Mouse (Mus musculus): ENCODE results near the gene Ahnak.

Ahnak gene

GRCm38 (mm10) chr19:8989066-8989566 is at the start of gene Ahnak:
Gene Ahnak, plus strand, starts transcription at chr19:8989284.
- DNase-seq (ENCODE audit: low spot score) = peak; percentile 80

DNA sequence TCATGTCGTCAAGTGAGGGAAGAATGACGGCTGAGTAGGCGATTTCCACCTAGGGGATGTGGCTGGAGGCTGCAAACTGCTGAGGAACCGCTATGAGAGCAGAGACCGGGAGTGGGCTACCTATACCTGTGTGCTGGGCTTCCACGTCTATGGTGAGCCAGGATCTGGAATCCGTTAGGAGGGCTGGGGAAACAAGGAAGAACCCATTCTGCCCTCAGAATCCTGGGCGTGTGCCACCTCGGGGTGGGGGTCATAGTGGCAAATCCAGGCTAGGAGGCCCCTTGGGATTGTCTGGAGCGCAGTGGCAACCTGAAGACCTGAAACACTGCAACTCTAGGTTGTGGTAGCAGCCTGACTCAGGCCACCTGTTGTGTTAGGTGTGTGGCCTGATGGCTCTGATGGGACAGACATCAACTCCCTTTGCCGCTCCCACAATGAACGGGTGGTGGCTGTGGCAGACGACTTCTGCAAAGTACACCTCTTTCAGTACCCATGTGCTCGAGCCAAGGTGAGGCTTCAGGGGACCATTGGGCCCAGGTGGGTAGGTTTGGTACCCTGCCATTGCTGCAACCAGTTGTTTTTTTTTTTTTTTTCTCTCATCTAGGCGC is 48.5 kb upstream of the Ahnak start:
- no peak for DNase-seq (ENCODE audit: low spot score)

GRCm38 (mm10) chr19:8941136-8941514 is 48.0 kb upstream of the Ahnak start:
- DNase-seq (ENCODE audit: low spot score) = no peak

DNA sequence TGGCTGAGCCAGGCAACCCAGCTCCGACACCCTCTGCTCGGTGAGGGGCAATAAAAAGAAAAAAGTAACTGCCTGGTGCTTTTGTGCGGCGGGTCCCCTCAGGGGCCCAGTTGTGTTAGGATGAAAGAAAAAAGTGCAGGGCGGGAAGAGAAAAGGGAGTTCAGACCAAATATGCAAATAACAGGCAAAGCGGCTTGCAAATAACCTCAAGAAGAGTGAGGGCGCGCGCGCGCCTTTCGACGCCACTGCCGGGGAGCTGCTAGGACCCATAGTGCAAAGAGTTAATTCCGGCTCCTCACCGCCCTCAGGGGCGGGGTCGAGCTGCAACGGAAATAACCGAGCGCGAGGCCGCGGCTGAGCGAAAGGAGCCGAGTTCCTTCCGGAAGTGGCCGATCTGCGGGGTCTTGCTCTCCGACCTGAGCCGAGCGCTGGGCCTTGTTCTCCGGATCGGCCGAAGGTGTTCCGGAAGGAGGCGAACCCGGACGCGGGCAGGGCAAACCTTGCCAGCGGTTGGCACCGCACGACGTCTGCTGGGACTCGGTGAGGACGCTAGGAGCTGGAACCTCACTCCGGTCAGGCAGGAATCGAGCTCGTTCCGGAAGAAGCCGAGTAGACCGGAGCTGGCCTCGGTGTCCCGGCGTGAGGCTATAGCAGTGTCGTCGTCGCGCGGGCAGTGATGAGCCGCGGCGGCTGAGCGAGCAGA is 47.4 kb upstream of the Ahnak start, which contains the start of gene Mta2:
Mta2 (plus strand) TSS at position 361 of the 703 bp plus-strand sequence.
- peak; percentile 97 for DNase-seq (ENCODE audit: low spot score)

DNA sequence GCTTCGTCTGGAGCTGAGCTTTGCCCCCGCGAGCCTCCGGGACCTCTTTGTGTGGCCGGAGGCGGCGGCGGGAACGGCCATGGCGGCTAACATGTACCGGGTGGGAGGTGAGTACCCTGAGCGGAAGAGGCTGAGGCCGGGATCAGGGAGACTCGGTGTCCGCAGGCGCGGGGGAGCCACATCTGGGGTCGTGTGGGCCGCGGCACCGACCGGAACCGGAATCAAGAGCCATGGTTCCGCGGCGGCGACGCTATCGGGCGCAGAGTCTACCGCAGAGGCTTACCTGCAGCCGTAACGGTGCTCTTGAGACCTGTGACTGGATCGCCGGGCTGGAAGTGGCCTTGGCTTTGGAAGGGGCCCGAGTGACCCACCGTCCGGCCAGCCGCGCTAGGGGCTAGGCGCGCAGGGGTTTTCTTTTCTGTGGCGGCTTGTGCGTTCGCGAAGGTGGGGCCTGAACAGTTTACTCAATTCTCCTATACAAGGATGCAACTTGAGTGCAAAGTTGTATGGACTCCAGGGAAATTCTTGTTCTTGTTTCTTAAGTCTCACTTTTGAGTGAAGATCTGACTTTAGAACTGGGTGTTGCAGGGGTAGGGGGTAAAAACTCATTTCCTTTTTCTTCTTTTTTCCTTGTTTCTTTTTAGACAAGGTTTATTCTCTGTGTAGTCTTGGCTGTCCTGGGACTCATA is 46.7 kb upstream of the Ahnak start:
- DNase-seq (ENCODE audit: low spot score) = peak; percentile 47

DNA sequence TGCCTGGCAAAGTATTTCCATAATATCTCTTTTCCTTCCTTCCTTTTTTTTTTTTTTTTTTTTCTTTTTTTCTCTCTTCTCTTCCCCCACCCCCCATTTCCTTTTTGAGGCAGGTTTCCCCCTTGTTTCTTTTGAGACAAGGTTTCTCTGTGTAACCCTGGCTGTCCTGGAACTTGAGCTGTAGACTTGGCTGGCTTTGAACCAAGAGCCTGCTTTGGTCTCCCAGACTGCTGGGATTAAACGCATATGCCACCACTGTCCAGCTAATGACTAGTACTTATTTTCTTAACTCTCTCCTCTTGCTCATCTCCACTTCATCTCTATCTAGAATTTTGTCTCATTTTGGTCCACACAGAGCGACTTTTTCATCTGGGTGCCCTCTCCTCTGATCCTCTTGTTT is 46.0 kb upstream of the Ahnak start:
- DNase-seq (ENCODE audit: low spot score) = peak; percentile 52

DNA sequence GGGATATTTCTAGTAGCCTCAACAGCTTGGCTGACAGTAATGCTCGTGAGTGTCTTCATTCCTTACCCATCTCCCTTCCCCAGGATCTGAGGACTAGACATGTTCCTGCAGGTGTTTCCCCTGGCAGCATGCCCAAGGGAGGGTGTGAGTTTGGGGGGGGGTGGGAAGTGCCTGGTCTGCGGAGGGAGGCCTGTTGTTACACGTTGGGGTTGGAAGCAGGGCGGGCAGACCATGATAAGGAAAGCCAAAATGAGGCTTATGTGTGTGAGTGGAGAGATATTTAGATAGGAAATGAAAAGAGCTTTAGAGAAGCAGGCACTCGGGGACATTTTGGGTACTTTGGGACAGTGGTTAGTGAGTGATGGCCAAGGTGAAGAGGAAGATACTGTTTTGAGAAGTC is 45.0 kb upstream of the Ahnak start:
- DNase-seq (ENCODE audit: low spot score) = no peak

- DNase-seq (ENCODE audit: low spot score) = peak; percentile 86
Measured at GRCm38 (mm10) chr19:8944750-8945149, 44.3 kb upstream of the Ahnak start.

DNA sequence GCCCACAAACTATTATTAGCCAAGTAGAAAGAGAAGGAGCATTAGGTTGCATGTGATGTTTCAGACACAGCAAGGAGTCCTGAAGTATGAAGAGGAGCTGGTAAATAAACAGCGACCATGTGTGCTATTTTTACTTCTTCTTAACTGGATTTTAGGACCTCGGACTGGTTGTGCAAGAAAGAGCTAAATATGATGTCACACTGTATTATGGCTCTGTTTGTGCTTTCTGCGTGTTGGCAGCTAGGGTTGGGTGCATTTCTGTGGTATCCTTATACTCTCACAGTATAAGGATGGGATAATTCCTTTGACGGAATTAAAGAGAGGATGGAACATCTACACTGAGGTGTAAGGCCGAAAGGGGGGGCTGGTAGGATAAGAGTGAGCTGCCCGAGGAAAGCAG is 43.8 kb upstream of the Ahnak start:
- DNase-seq (ENCODE audit: low spot score) = no peak

GRCm38 (mm10) chr19:8946929-8947328 is 42.2 kb upstream of the Ahnak start:
- DNase-seq (ENCODE audit: low spot score) = no peak

- DNase-seq (ENCODE audit: low spot score) = no peak
Measured at GRCm38 (mm10) chr19:8950190-8950589, 38.9 kb upstream of the Ahnak start.

DNA sequence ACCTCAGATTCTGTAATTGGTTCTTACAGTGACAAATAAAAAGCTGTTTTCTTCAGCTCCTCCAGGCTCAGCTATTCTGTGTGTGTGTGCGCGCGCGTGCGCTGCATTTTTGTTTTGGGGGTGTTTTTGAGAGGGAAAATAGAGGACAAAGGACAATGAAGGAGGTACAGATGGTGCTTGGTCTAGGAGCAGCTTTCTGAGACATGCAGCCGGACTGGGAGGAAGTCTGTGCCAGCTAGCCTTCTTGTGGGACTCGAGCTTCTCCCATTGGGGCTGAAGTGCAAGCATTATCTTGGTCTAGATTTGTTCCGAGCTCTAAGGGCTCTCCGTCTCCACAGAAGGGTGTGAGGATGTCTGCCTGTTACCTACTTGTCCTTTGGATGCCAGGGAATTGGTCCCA is 36.8 kb upstream of the Ahnak start:
- DNase-seq (ENCODE audit: low spot score) = no peak

GRCm38 (mm10) chr19:8953135-8954039 is 35.7 kb upstream of the Ahnak start, which contains the start of gene Tut1:
Gene Tut1, plus strand, starts transcription at chr19:8953847.
- DNase-seq (ENCODE audit: low spot score) = peak; percentile 99

- peak; percentile 44 for DNase-seq (ENCODE audit: low spot score)
Measured at GRCm38 (mm10) chr19:8954171-8954570, 34.9 kb upstream of the Ahnak start.

DNA sequence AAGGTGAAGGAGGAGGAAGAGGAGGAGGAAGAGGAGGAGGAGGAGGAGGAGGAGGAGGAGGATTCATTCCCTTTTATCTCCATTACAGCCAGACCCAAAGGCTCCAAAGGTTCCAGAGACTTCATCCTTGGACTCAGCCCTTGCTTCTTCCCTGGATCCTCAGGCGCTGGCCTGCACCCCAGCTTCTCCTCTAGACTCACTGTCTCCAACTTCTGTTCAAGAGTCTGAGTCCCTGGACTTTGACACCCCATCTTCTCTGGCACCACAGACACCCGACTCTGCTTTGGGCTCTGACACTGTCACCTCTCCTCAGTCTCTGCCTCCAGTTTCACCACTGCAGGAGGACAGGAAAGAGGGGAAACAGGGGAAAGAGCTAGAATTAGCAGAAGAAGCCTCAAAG is 26.8 kb upstream of the Ahnak start:
- no peak for DNase-seq (ENCODE audit: low spot score)

DNA sequence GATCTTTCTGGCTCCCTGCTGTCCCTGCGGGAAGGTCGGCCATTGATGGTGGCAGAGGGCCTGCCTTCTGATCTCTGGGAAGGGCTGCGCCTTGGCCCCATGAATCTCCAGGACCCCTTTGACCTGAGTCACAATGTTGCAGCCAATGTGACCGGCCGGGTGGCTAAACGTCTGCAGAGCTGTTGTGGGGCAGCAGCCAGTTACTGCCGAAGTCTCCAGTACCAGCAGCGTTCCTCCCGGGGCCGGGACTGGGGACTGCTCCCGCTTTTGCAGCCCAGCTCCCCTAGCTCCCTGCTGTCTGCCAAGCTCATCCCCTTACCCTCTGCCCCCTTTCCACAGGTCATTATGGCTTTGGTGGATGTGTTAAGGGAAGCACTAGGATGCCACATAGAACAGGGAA is 24.0 kb upstream of the Ahnak start:
- DNase-seq (ENCODE audit: low spot score) = no peak

GRCm38 (mm10) chr19:8965771-8966170 is 23.3 kb upstream of the Ahnak start:
- DNase-seq (ENCODE audit: low spot score) = peak; percentile 51

DNA sequence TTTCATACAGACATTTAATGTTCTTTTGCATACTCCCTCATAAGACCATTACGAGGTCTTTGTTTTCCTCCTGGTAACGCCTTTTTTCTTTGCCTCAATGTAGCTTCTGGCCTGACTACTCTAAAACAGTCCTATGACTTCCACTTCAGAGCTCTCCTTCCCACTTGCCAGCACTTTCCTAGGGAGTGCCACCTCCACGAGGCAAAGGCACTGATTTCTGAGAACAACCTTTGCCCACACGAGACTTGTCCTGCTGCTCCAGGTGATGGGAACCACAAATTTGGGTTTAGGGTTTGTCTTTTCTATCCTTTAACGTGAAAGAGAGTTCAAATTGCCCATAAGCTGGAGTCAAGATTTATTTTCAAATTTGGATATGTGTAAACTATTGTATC is 22.9 kb upstream of the Ahnak start:
- DNase-seq (ENCODE audit: low spot score) = no peak

- DNase-seq (ENCODE audit: low spot score) = peak; percentile 99
Measured at GRCm38 (mm10) chr19:8966590-8967372, 22.3 kb upstream of the Ahnak start, which contains the start of gene Eef1g. Gene Eef1g, plus strand, starts transcription at chr19:8967041.

DNA sequence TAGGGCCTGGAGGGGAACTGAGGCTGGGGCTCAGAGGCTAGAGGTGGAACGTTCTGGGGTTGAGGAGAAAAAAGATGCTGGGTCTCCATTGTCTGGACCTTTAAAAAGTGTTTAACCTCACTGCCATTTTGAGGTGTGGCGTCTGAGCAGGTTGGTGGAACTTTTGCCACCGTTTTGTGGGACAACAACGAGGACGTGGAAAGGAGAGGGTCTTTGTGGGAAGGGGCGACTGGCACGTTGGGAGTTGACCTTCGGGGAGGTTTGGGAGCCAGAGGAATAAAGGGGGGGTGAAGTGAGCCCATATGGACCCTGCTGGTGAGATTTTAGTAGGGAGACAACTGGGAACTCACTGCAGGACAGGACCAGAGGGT is 21.7 kb upstream of the Ahnak start:
- DNase-seq (ENCODE audit: low spot score) = no peak

DNA sequence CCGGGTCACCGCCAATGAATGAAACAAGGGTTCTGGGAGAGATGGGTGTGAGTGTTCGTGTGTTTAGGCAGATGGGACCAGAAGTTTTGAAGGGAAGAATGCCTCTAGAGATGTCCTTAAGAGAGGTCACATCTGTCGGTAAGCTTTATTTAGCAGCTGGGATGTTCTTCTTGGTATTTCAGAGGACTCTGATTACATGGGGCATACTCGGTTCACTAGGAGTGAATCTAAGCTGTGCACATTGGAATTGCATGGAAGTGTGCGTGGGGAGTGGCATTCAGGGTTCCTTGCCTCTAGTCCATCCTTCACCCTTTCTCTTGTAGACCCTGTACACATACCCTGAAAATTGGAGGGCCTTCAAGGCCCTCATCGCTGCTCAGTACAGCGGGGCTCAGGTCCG is 21.2 kb upstream of the Ahnak start:
- DNase-seq (ENCODE audit: low spot score) = no peak
